In genomic region chr13:37537793-37538192, GRCm38 (mm10) we compare ENCODE assay signal across 10 mouse cellular contexts.
DNase-seq lines count a peak whose midpoint lies in the region; ATAC-seq lines count a peak whose summit lies in the region.
"Had no signal": no experiment of that assay in that cellular context is flagged by ENCODE, and none has a peak within 500 bp of the region (broad histone marks: within the 10 kb centered on the region; RNA-seq: fewer than 3 reads in every experiment).

No protein-coding gene starts in this region.

- H3K27ac ChIP-seq in heart, embryonic 13.5 days (replicated peaks): 0 out of 2 replicates have a peak overlapping the region, but pooled peaks have one; percentile 22
- peak overlapping the region; percentile 78 for H3K27ac ChIP-seq in liver, embryonic 13.5 days
- H3K27ac ChIP-seq: forebrain, embryonic 12.5 days had no signal

- no peak overlapping the region for H3K9ac ChIP-seq in heart, embryonic 13.5 days
- no peak overlapping the region for H3K9ac ChIP-seq in liver, embryonic 13.5 days
- H3K9ac ChIP-seq: forebrain, embryonic 12.5 days had no signal

- H3K4me2 ChIP-seq in heart, embryonic 13.5 days: no peak overlapping the region
- H3K4me2 ChIP-seq in liver, embryonic 13.5 days: no peak overlapping the region
- H3K4me2 ChIP-seq: forebrain, embryonic 12.5 days had no signal

- H3K9me3 ChIP-seq in heart, embryonic 13.5 days: no peaks in the 10 kb centered on the region
- no peaks in the 10 kb centered on the region for H3K9me3 ChIP-seq in liver, embryonic 13.5 days (replicated peaks)
- H3K9me3 ChIP-seq: forebrain, embryonic 12.5 days had no signal

- DNase-seq in heart, postnatal 4 days: no peak
- no peak for DNase-seq in liver, embryonic 13.5 days
- DNase-seq in natural killer cell, adult 2 months (ENCODE audit: low spot score in 2 of 2): peak; percentile 25 to 54
- no peak for DNase-seq in retina, embryonic 14.5 days (ENCODE audit: low spot score)
- DNase-seq in ovary, postnatal 36 days (ENCODE audit: low spot score): no peak
- DNase-seq in cerebellum, postnatal 25 days: no peak
- DNase-seq: cerebellum, postnatal 14 days had no signal

- no peak overlapping the region for H3K4me3 ChIP-seq in heart, embryonic 13.5 days
- no peak overlapping the region for H3K4me3 ChIP-seq in liver, embryonic 13.5 days (replicated peaks)
- H3K4me3 ChIP-seq: forebrain, embryonic 12.5 days had no signal

- peaks cover 14% of the 10 kb centered on the region for H3K4me1 ChIP-seq in heart, embryonic 13.5 days
- peaks cover 29% of the 10 kb centered on the region for H3K4me1 ChIP-seq in liver, embryonic 13.5 days (replicated peaks)

- H3K27me3 ChIP-seq in heart, embryonic 13.5 days (replicated peaks): no peaks in the 10 kb centered on the region
- H3K27me3 ChIP-seq in liver, embryonic 13.5 days: no peaks in the 10 kb centered on the region
- H3K27me3 ChIP-seq: forebrain, embryonic 12.5 days had no signal

- ATAC-seq in heart, embryonic 13.5 days (ENCODE audit: extremely low read depth, insufficient number of reproducible peaks, low FRiP score, low TSS enrichment): no peak
- ATAC-seq in activated CD4-positive, CD25-positive, alpha-beta regulatory T cell, adult 4 months: peak; percentile 55
- peak; percentile 75 for ATAC-seq in liver, embryonic 13.5 days (ENCODE audit: low read depth)

- WGBS in heart, embryonic 13.5 days: 46% methylated on average over 6 of the region's 6 CpGs
- 4% methylated on average over 6 of the region's 6 CpGs for WGBS in liver, embryonic 13.5 days (ENCODE audit: insufficient replicate concordance)

- H3K36me3 ChIP-seq in heart, embryonic 13.5 days: no peaks in the 10 kb centered on the region
- no peaks in the 10 kb centered on the region for H3K36me3 ChIP-seq in liver, embryonic 13.5 days
- H3K36me3 ChIP-seq: forebrain, embryonic 12.5 days had no signal

Comparison
In these comparisons a context has a peak if more than half of its experiments do, and no peak if none do; other contexts are left out.
1. DNase-seq: peak in natural killer cell, adult 2 months (2 of 2); none in heart, postnatal 4 days (single experiment), liver, embryonic 13.5 days (single experiment), retina, embryonic 14.5 days (single experiment), ovary, postnatal 36 days (single experiment) and cerebellum, postnatal 25 days (0 of 2).